Mouse (Mus musculus) c-Kit-positive CD71-positive TER-119-negative erythroid progenitor cells, embryonic 14.5 days (primary cell): ENCODE data around the gene Hap1.
"Not testable (repeated sequence)": the region's sequence is repeated elsewhere in the genome, so short reads cannot be mapped to it uniquely, and the experiment has no call there.

Source experiments
- DNase-seq: peaks from one replicate; pipeline ENCODE4 v3.0.0-alpha.2; 2013; ENCODE audit warnings: low read depth

The Hap1 gene

GRCm38 (mm10) chr11:100318529-100319451, 37.1 kb downstream of the Hap1 start:
- DNase-seq: peak; percentile 58

GRCm38 (mm10) chr11:100317826-100318380, 38.0 kb downstream of the Hap1 start:
- peak; percentile 36 for DNase-seq

GRCm38 (mm10) chr11:100315439-100315838, 40.5 kb downstream of the Hap1 start:
- DNase-seq: no peak

- no peak for DNase-seq
Observed at GRCm38 (mm10) chr11:100313424-100313823, 42.5 kb downstream of the Hap1 start.

GRCm38 (mm10) chr11:100312096-100312679, 43.7 kb downstream of the Hap1 start:
- DNase-seq: no peak

GRCm38 (mm10) chr11:100311656-100312055, 44.3 kb downstream of the Hap1 start:
- no peak for DNase-seq

GRCm38 (mm10) chr11:100308672-100309071, 47.3 kb downstream of the Hap1 start:
- not testable (repeated sequence) for DNase-seq

GRCm38 (mm10) chr11:100307900-100308299, 48.0 kb downstream of the Hap1 start:
- DNase-seq: no peak

GRCm38 (mm10) chr11:100301292-100301691, 54.6 kb downstream of the Hap1 start:
- no peak for DNase-seq

GRCm38 (mm10) chr11:100300293-100300692, 55.6 kb downstream of the Hap1 start:
- peak; percentile 51 for DNase-seq

- DNase-seq: peak; percentile 63
Observed at GRCm38 (mm10) chr11:100298274-100299036, 57.5 kb downstream of the Hap1 start.

GRCm38 (mm10) chr11:100297801-100298200, 58.1 kb downstream of the Hap1 start:
- no peak for DNase-seq
